Mouse (Mus musculus): ENCODE results near the gene Nfat5.

Gene Nfat5

DNA sequence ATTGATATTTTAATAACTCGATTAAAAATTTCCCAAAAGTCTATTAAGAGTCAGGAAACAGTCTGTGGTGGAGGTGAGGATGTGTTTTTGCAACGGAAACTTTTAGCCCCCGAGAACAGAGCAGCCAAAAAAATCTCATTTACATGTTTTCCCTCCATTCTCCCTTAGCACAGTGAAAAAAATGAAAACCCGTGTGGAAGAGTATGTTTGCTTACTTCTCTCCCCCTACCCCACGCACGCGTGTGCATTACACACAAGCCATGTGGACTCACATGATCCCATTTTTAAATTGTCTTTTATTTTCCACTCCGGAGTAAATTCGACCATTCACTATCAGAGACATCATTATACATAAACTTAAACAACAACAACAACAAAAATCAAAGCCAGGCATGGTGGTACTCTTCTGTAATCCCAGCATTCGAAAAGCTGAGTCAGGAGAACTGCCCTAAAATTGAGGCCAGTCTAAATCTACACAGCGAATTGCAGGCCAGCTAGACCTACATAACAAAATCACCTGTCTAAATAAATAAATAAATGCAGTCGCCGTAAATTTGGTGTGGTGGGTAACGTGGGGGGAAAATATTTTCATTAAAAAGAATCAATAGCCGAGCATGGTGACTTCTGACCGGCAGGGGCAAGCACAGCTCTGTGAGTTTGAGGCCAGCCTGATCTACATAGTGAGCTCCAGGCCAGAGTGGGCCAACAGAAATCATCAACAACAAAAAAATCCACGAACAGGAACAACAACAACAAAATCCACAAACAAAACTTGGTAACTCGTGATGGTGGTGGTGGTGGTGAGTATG is 947 bp upstream of the Nfat5 start:
- peak; percentile 39 for DNase-seq

DNA sequence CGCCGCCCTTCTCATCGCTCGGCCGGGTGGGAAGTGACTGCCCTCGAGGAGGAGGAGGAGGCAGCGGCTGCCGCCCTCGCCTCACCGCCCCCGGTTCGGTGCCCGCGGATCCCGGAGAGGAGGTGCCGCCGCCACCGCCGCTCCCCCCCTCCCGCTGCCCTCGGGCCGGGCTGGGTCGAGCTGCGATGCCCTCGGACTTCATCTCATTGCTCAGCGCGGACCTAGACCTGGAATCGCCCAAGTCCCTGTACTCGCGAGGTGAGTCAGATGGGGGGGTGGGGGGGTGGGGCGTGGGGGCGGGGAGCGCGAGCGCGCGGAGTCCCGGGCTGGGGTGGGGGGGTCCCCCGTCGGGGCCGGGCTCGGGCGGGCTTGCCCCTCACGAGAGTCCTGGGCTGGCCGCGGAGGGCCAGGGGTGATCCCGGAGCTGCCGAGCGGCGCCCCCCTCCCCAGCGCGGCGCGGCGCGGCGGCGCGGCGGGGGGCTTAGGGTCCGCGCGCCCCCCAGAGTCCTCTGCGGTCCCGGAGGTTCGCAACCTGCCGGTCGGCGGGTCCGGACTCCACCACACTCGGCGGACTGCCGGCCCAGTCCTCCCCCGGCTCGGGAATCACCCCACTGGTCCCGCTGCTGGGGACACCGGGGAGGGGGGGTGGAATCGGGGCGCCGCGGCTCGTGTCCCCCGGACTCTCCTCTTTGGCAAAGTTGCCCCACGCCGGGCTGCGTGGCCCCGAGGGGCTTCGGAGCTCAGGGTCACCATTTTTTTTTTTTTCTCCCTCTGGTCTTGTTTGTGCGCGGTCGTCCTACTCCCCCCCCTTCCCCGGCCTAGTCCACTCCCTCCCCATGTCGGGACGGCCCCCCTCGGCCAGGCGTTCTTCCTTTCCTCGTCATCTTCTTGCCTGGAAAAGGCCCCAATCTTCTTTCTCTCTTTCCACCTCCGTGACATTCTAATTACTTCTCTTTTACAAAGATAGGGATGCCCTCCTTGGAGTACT is 665 bp downstream of the Nfat5 start:
- peak; percentile 82 for DNase-seq

DNA sequence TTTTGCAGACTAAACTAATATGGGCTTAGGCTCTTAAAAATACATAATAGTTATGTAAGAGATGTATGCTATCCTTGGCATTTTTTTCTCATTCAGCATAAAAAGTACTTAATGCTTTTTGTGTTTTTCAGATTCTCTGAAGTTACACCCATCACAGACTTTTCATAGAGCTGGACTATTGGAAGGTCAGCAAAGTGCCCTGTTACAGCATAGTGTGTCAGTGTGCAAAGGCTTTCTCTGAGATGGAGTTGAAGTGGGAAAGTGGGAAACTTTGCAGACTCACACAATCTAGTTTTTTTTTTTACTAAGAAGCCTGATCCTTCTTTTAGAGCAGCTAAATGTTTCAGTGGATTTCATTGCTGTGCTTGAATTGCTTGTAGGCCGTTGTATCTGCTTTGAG is 2.2 kb downstream of the Nfat5 start:
- no peak for DNase-seq

DNA sequence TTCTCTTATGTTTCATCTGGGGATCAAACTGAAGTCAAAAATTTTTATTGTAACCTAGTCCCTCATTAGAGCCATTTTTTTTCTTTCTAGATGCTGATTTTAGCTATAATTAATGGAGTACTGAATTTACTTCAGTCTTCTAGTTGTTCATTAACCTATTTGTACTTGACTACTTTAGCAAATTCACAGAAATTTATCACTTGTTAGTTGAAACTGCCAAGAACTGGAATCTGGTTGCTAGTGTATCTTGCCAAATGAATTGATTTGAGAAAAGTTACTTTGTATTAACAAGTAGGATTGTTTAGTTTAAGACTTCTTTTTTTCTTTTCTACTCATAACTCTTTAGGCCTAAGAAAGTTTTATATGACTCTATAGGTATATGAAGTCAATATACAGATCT is 18.6 kb downstream of the Nfat5 start:
- no peak for DNase-seq

DNA sequence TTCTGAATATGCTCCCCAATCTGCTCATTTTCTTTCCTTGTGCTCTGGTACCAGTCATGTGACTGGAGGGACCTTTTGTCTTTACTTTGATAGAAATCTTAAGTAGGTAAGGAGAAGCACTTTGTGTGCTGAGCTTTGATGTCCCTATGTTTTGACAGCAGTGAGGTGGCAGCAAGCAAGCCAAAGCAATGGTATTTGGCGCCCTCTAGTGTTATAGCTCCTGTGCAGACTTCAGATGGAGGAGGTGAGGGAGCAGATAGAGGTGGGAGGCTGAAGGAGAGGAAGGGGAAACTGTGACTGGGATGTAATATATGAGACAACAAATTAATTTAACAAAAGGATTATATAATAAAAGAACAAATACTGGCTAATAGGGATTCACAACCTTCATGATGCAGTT is 30.9 kb downstream of the Nfat5 start:
- peak; percentile 86 for DNase-seq

DNA sequence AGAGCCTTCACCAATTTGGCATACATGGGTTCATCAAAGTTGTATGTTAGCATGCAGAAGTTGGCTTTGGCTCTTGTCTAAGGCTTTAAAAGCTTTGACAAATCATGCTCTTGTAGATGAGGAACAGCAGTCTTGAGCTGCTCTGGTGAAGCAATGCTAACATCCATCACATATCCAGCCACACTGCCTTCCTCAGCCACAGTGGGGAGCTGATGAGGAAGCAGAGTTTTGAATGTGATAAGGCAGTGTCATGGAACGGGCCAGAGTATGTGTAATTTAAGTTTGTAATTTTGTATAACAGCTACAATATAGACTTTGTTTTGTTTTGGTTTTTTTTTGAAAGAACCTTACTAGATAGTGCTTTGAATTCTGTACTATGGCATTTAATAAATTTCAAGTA is 36.3 kb downstream of the Nfat5 start:
- peak; percentile 20 for DNase-seq

DNA sequence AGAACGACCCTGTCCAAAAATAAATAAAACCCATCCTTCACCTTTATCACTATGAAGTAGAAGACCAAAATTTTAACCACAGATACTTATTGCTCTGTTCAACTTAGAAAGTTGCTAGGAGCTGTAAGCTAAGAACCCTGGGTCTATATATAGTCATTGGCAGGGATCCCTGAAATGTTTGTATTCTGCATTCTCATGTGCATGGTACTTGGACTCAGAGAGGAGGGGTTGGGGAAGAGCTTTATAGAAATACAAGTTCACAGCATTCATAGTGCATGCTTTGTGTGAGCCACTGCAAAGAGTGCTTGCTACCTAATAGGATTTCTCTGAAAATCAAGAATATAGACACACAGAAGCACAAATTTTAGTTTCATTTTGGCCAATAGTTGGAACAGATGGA is 43.2 kb downstream of the Nfat5 start:
- no peak for DNase-seq

DNA sequence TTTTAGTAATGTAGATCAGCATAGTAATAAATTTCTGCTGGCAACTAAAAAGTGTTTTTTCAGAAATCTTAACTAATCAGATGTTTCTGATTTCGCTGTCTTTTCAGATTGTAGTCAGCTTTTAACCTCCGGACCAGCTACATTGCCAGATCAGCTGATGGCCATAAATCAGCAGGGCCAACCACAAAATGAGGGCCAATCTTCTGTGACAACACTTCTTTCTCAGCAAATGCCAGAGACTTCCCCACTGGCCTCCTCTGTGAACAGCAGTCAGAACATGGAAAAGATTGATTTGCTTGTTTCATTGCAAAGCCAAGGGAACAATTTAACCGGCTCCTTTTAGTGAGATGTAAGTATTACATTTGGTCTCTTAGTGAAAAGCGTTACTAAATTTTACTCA is 77.0 kb downstream of the Nfat5 start:
- DNase-seq: no peak

DNA sequence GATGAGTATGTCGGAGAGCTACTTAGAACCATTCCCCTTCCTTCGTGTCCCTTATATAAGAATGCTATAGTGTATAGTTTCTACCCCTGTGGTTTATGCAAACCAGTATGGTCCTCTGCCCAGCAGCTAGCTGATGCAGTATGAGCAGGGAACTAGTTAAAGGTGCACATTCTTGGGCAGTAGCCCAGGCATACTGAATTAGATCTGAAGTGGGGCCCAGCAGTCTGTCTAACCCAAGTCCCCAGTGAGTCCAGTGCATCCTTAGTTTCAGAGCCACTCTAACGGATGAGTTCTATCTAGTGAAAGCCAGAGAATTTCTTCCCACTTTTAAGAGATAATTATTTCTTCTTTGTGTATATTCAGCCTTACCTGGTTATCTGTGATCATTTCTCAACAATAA is 84.1 kb downstream of the Nfat5 start:
- DNase-seq: no peak

DNA sequence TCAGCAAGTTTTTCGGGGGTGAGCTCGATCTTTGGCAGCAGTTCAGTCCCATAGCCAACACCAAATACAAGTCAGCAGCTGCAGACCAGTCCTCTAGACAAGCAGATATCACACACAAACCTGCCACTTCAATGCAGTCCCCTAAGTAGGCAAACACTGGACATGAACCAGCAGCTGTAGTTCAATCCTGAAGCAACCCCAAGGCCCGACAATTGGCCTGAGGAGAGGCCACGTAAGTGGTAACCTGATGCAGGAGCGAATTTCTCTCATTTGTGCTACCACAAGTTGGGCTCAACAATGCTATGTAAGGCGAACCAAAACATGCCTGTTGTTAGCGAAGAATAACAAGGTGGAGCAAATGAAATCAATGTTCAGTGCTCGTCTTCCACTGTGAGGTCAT is 87.5 kb downstream of the Nfat5 start:
- no peak for DNase-seq

DNA sequence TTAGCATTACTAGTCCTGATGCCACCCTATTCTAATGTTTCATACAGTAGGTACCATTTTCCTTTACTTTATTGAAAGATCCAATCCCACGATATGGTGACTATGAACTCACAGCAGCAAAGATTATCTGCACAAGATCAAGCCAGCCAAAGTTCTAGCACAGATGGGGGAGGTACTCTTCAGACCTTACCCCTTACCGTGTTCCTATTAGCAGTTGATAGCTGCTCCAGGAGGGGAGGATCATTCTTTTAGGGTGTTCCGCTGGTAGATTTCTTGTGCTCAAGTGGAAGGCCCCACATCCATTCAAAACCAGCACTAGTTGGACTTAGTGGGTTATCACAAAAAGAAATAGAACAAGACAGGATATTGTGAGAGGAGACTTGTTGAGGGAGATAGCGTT is 88.4 kb downstream of the Nfat5 start:
- DNase-seq: no peak

DNA sequence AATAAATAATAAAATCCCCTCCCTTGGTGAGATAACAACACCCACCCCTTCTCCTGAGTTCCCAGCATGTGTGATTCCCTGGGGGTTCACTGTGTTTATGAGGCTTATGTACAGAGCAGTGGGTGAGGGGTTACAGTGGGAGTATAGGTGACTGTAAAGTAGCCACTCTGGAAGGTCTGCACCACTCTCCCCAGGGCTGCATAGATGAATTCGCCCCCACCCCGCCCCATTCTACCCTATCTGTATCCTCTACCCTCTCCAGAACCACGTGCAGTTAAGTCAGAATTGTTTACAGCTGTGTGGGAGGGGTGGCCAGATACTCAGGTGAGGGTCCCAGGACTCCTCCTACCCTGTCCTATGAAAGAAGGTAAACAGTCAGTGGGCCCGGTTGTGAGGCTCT is 89.6 kb downstream of the Nfat5 start:
- no peak for DNase-seq

DNA sequence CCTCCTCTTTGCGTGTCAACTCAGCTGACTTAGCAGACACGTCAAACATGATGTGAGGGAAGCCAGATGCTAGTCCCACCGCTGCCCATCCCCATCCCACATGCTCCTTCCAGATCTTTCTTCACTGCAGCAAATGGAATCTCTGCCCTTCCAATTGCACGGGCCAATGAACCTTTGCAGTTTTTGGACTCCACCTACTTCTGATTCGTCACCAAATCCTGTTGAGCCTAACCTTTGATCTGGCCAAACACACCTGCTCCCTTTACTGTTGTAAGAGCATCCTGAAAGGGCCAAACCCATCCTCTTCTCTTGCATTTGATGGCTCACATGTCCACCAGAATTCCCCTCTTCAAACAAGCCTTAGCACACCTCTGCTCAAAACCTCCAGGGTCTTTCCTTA is 91.4 kb downstream of the Nfat5 start:
- DNase-seq: no peak

DNA sequence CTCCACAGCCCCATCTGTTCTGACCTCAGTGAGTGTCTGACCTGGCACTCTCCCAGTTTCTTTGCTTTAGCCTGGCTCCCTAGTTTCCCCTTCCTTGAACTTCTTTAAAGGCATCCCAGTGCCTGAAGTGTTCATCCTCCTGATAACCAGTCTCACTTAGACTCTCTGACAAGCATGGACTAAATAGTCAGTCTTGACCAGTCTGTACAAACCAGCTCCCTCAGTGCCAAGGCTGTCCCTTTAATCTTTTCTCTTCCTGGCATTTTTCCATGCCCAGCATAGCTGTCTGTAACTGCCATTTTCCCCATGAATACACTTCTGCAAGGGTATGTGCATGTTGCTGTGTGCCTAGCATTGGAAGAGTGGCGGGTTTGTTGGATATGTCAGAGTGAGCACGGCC is 91.8 kb downstream of the Nfat5 start:
- DNase-seq: no peak

DNA sequence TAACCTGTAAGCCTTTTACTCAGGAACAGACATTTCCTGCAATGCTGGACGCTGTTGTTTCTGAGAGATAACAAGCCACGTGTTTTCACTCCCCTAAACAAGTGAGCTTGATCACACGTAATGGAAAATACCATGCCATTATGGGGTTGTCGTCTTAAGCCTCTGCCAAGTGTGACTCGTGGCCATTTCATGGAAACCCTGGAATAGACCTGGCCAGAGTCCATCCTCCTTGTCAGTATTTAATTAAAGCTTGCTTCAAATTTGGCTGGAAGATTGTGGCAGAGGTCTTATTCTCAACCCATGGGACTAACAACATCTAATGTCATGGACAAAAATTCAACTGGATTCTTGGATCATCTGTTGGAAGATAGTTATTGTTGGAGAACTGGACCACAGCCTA is 92.9 kb downstream of the Nfat5 start:
- DNase-seq: peak; percentile 56

DNA sequence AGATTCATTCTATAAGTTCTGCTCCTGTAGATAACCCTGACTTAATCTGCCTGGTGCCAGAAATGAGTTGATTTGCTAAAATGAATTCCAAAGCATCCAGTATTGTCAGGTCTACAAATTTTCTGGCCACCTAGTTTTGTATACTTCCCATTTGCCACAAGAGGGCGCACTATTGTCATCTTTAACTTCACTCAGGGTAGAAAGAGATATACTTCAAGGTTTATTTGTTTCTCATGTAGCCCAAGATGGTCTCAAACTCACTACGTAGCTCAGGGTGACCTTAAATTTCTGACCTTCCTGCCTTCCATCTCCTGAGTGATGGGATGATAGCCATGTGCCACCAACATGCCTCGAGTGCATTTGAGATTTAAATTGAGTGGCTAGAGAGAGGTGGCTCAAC is 93.4 kb downstream of the Nfat5 start:
- peak; percentile 30 for DNase-seq

DNA sequence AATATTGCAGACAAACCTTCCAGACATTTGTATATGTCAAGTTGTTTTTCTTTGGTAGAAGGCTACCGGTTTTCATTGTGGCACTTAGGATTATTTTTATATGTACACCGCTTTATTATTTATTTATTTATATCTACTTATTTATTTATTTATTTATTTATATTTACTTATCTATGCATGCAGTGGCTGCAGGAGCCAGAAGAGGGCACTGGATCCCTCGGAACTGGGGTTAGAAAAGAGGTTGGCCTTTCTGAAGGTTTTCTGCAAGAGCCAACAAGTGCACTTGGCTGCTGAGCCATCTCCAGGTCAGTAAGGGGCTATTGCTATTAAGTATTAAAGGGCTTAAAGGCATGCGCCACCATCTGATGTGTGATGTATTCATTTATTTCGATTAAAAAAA is 94.6 kb downstream of the Nfat5 start:
- DNase-seq: peak; percentile 61

DNA sequence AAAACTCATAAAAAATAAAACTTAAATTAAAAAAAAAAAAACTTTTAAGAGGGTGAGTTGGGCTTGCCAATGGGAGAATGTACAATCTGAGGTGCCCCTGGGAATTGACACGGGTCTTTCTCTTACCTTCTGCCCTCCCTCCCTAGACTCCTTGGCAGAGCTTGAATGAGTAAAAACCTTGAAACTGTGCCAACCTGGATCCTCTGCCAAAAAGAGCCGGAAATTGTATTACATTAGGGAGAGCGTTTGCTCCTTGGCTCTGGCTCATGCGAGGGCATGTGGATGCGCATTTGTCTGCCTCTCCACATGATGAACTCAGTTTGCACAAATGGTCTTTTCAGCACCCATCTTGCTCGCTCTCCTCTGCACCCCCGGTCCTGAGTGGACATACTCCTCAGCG is 96.3 kb downstream of the Nfat5 start:
- DNase-seq: peak; percentile 81

DNA sequence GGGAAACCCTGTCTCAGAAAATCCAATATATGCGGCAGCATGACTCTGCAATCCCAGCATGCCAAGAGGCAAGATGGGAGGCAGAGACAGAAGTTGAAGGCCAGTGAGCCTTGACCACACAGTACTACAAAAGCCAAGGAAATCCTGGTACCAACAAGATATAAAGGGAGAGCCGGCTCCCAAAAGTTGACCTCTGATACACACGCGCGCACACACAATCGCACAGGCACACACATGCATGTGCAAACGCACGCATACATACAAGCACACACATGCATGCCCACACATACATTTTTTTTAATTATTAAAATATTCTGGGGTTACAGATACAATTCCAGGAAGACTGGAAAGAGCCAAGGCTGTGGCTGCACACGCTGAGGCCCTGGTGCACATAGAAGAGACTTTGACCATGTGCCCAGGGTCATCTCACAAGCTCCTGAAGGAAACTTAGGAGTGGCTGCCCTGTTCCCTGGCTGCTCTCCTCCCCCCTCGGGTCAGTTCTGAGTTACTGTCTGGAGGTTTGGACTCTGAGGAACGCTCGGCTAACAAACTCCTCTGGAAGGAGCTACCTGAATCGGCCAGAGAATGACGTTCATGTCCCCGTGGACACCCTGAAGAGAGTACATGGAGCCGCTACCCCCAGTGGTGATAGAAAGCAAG is 97.3 kb downstream of the Nfat5 start:
- DNase-seq: no peak

DNA sequence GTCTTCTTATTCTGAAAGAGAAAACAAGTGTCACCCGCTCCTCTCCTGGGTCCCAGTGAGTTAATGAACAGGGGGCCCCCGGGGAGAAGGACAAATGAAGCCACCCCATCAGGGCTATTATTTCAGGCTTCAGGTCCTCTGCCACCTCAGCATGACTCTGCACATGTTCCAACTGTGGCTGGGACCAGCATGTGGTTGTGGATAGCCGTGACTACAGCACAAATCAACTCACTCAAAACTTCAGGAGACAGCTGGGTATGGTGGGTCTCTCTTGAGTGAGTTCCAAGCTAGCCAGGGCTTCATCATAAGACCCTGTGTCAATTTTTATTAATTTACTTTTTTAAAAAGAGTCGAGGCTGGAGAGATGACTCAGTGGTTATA is 97.9 kb downstream of the Nfat5 start:
- no peak for DNase-seq

DNA sequence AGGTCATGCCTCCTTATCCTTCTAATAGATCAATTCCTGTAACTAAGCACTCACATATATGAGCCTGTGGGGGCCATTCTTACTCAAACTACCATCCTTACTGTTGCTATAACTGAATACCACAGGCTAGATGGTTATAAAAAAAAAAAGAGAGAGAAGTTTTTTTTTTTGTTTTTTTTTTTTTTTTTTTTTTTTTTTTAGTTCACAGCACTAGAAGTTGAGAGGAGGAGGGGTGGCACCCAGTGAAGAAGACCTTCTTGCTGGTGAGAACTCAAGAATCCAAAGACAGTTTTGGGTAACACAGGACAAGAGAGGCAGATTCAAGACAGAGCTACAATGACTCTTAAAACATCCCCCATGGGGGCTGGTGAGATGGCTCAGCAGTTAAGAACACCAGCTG is 102.1 kb downstream of the Nfat5 start:
- DNase-seq: no peak

DNA sequence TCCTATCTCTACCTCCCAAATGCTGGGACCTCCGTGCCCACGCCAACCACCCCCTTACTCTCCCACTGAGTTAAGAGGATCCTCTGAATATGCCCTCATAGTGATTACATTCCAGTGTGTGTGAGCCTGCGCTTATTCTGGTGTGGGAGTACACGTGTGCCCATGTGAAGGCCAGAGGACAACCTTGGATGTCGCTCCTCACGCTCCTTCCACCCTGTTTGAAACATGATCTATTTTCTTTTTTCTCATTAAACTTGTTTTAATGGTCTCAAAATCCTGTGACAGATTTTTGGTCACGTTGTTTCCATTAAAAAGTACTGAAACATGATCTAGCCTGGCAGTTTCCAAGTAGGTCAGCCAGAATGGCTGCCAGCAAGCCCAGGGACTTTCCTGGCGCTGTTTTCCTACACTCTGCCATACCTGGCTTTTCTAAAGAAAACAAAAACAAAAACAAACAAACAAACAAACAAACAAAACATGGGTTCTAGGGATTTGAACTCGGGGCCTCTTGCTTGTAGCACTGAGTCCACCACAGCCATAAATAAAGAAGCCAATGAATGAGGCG is 102.9 kb downstream of the Nfat5 start:
- no peak for DNase-seq

DNA sequence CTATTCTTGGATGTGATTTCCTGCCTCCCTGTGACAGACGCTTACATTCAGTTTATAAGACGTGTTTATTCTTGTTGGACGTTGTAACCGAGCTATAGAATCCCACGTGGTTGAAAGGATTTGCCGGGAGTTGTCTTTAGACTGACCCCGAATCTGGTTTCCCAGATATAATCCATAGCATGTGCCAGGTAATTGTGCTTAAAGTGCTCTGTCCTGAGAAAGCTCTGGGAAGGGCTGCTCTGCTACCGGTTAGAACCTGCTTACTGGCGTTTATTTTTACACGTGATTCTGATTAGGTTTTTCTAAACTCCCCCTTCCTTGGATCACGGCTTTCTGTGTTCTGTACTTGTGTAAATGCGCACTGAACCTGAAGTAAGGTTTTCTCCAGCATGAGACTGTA is 104.4 kb downstream of the Nfat5 start:
- DNase-seq: no peak
